Mouse (Mus musculus) stomach, postnatal 0 days (tissue): ENCODE measurements around the gene Tns4.

Experiments used
- CTCF ChIP-seq: IDR thresholded peaks from 2 replicates; pipeline ENCODE4 v1.5.1; 2016; ENCODE audit warnings: antibody characterized with exemption, low read depth, mild to moderate bottlenecking, moderate library complexity
- EP300 ChIP-seq: optimal IDR thresholded peaks from 2 replicates; pipeline ENCODE3; 2016; ENCODE audit warnings: antibody characterized with exemption

GRCm38 (mm10) chr11:99089077-99089601 lies at the start of gene Tns4:
- TF ChIP-seq EP300, result no peak
- no peak for TF ChIP-seq CTCF
